14 mouse cellular contexts compared by ENCODE assay signal in the genomic region with DNA sequence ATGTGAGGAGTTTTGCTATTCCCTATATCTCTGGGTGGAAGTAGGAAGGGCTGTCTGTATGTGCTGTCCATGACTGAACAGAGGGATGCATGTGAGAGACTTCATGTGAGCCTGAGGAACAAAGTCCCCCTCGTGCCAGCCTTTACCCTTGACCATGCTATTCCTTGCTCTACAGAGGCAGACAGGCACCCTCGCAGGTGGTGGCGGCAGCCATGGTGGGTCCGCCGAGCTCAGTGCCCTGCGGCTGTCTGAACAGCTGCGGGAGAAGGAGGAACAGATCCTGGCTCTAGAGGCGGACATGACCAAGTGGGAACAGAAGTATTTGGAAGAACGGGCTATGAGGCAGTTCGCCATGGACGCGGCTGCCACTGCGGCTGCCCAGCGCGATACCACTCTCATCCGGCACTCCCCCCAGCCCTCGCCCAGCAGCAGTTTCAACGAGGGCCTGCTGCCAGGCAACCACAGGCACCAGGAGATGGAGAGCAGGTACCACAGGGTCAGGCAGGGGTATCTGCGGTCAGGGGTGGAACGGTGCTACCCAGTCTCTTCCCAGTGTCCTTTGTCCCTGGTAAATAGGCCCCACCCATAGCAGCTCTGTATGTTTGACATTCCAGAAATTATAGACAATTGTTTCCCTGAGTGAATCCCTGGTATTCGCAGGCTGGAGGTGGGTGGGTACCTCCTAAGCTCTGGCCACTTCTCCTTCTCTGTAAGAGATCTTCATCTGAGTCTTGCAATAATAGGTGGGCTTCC. TPM values are rescaled to one million over a fixed set of nuclear protein-coding genes. Genes with fewer than 3 reads are reported as not detected.
DNase-seq lines count a peak whose midpoint lies in the region; ATAC-seq lines count a peak whose summit lies in the region.
"Had no signal": no experiment of that assay in that cellular context is flagged by ENCODE, and none has a peak within 500 bp of the region (broad histone marks: within the 10 kb centered on the region; RNA-seq: fewer than 3 reads in every experiment).

No protein-coding gene starts in this region.

- no peak; the same call in 1 of the 2 replicates for ATAC-seq in embryonic facial prominence, embryonic 15.5 days (ENCODE audit: insufficient number of reproducible peaks, low FRiP score, low TSS enrichment, low read depth)
- ATAC-seq: forebrain, embryonic 16.5 days; hindbrain, embryonic 16.5 days had no signal

- H3K4me1 ChIP-seq in embryonic facial prominence, embryonic 15.5 days = peaks cover 68% of the 10 kb centered on the region

- H3K27ac ChIP-seq in embryonic facial prominence, embryonic 15.5 days (replicated peaks) = peak overlapping the region; percentile 28; the same call in 1 of the 2 replicates
- H3K27ac ChIP-seq: liver, embryonic 14.5 days had no signal

- no peaks in the 10 kb centered on the region for H3K9me3 ChIP-seq in embryonic facial prominence, embryonic 15.5 days (replicated peaks)

- H3K4me2 ChIP-seq in embryonic facial prominence, embryonic 15.5 days (replicated peaks) = no peak overlapping the region

- no peak overlapping the region for H3K4me3 ChIP-seq in embryonic facial prominence, embryonic 15.5 days (replicated peaks)

- intact Hi-C loops in heart, postnatal 25 days (cut with DNase I) = no loop called here

- H3K36me3 ChIP-seq in embryonic facial prominence, embryonic 15.5 days = peaks cover 86% of the 10 kb centered on the region

- no peaks in the 10 kb centered on the region for H3K27me3 ChIP-seq in embryonic facial prominence, embryonic 15.5 days

- no peak overlapping the region for H3K9ac ChIP-seq in embryonic facial prominence, embryonic 15.5 days
- H3K9ac ChIP-seq: liver, embryonic 14.5 days had no signal

- peak; percentile 90 for DNase-seq in heart, adult 11 months
- DNase-seq in heart, postnatal 25 days (ENCODE audit: low spot score) = no peak
- DNase-seq in lung, postnatal 10 days = peak; percentile 29
- no peak for DNase-seq in lung, adult 18-20 months
- peak; percentile 39 for DNase-seq in kidney, postnatal 14 days
- no peak for DNase-seq in left cerebral cortex, adult 11 months (ENCODE audit: low spot score)
- DNase-seq in cerebellum, adult 18-20 months = no peak
- DNase-seq: adrenal gland, adult 8-10 months; right cerebral cortex, postnatal 4 days; thymus, postnatal 36 days had no signal

- 87% methylated on average over 21 of the region's 21 CpGs for WGBS in embryonic facial prominence, embryonic 15.5 days

RNA-seq across cellular contexts. Expression of a gene that starts 12.8 kb away (rescaled TPM):
- total RNA-seq in heart, postnatal 25 days (2021) = 10 to 100 TPM; 56.4 to 59.5 TPM
- polyA plus RNA-seq in embryonic facial prominence, embryonic 15.5 days (2015; fragmentation: Nextera tagmentation; extraction: Ambion mirVana) = 53.6 and 53.7 TPM in 2 replicates

Comparison
In these comparisons a context has a peak if more than half of its experiments do, and no peak if none do; other contexts are left out.
1. DNase-seq: peak in heart, adult 11 months (single experiment), lung, postnatal 10 days (single experiment) and kidney, postnatal 14 days (single experiment); none in heart, postnatal 25 days (single experiment), lung, adult 18-20 months (0 of 2), left cerebral cortex, adult 11 months (single experiment) and cerebellum, adult 18-20 months (0 of 2).